Mouse (Mus musculus) layer of hippocampus, adult 11-12 months (tissue): Measurements from ENCODE around the gene Sema3g.

Source experiments
- DNase-seq: peaks from one replicate; pipeline ENCODE4 v3.0.0; 2022; ENCODE audit warnings: low spot score

Gene Sema3g

DNA sequence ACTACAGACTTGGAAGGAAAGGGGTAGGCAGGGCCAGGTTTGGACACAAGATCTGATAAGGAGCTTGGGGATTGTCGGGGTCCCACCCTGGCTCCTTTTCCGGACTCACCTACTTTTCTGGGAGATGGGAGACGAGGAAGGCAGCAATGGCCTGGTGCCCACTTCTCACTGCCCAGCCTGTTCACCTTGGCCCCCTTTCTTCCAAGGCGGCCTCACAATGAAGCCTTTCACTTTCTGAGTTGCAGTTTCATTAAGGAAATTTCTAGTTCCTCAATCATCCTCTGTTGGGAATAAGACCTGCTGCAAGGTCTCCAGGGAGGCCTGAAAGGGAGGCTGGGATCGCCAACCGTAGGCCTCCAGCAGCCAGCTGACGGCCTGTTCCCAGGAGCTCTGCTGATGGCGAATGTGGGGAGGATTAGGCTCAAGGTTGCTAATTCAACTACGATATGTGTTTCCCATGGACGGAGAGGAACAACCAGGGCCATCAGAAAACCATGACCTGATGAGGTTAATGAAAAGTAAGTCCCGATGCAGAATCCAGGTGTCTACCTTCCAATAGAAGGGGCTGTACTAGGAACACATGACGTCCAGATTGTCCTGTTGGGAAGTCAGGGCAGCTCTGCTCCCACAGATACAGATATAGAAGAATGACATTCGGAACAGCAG is 14.9 kb downstream of the Sema3g start:
- DNase-seq, result no peak

DNA sequence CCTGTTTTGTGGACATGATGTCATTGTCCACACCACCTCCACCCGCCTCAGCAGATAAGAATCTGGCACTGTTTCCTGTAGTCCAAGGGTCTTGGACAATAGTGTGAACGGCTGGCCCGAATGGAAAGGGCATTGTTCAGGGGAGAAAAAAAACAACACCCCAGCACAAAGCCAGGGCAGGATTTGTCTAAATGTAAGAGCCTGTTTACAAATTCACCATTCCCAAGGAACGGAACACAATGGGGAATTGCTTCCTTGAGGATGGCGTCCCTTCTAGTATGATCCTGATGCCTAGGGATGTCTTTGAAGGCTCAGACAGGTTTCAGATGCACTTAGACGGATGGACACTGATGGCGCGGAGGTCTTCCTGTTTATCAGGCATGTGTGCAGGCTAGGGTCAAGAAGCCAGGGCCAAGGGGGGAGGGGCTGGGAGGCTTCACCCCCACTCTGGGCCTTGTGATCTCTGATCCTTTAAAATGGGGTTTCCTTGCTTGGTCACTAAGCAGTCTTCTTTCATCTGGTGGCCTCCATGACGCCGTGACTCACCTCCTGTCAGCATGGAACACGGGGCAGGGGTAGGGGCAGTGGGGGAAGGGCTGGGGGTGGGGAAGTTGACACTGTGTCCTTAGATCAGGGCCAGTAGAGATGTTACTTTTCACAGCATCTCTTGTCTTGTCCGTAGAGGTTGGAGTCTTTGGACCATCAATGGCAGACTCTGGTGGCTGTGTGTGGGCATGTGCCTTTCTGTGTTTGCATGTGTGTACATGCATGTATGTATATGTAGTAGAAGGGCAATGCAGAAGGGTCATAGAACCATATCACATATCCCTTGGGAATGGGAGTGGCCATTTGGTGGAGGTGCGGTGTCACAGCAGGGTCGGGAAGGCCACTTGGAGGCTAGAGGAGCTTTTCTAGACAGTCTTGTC is 15.7 kb downstream of the Sema3g start:
- DNase-seq, result no peak

DNA sequence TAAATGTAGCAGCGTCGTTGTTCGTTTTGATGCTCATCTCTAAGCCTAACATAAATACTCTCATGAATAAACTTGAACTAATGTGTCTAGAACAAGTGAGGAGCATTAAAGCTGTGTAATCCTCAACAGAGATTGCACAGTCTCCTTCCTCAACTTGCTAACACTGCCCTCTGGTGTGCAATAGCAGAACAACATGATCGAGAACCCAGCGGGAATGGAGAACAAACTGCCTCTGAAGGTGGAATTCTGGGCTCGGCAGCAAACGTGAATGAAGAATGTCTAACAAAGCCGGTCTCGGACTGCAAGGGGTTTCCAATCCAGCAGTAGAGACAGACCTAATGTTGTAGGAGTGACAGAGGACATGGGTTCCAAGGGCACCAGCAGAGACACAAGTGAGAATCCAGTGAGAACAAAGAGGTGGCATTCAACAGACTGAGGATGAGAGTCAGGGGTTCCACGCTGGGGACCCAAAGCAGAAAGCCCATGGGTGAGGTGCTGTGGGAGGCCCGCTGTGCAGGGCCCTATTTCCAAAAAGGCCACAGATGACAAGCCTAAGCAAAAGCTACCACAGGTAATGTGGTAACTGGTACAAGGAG is 16.4 kb downstream of the Sema3g start:
- DNase-seq, result peak; percentile 84

DNA sequence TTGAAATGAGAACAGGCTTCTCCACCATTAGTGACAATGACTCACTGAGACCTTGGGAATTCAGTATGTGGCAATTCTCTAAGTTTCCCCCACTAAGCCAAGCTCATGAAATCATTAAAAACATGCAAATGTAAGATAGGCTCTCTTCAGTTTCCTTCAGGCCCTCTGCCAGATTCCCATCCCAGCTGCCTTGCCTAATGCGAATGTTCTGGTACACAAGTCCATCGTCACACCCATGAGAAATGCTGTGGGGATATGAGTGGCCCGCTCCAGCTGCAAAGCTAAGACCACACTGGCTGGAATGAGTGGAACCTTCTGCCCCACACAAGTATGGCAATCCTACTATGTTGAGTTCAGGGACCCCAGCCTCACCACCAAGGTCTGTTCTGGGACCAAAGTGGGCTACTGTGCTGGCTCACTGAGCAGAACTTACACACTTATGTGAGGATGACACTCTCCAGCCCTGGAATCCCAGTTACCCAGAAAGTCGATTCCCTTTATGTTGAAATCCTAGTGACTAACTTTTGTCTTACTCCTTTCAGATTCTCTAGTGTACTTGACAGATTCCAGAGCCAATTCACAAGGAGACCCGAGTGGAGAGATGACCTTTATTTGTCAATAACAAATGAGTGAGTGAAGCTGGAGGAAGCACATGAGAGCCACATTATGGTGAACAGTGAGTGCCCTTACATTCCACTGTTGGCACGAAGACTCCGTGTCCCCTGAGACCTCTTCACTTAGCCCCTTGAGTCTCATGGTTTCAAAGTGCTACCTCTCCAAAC is 19.6 kb downstream of the Sema3g start:
- DNase-seq, result no peak

DNA sequence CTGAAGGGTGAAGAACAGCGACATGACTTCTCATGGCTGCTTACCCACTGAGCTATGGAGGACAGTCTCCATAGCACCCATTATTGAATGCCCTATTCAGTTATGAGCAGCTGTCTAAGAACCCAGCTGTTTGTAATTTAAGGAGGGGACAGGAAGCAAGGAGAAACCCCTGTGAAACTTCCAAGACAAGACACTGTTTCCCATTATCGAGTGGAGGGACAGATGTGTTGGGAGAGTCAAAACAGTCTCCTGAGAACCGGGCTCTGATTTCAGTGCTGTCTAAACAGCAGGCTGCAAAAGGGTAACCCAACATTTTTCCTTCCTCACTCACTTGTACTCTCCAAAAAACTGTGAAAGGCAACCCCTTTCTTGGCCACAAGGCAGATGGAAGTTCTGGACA is 22.9 kb downstream of the Sema3g start:
- DNase-seq, result no peak

DNA sequence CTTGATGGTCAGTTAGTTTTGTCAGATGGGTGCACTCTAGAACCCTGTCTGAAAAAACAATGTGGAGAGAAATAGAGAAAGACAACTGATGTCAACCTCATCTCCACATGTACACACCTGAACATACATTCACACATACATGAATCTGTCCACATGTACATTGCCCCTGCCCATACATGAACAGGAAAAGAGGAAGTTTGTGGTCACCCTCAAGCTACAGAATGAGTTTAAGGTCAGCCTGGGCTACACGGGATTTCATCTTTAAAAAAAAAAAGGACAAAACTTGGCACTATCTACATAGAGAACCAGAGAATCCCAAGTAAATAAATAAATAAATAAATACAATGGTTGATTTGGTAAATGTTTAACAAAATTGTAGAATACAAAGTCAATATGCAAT is 27.1 kb downstream of the Sema3g start:
- DNase-seq, result no peak

DNA sequence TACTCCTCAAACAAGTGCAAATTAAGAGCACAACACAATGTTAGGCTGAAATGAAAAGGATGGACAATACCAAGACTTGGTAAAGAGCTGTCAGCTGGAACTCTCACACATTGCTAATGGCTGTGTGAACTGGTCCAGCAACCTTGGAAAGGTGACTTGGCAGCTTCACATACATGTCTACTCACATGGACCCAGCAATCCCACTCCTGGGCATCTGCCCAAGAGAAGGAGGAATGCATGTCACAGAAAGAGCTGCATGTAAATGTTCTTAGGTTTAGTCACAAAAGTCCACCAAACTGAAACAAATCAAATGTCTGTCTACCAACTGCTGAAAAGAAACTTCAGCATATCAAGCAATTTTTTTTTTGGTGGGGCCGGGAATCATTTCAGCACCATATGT is 28.3 kb downstream of the Sema3g start:
- DNase-seq, result no peak

DNA sequence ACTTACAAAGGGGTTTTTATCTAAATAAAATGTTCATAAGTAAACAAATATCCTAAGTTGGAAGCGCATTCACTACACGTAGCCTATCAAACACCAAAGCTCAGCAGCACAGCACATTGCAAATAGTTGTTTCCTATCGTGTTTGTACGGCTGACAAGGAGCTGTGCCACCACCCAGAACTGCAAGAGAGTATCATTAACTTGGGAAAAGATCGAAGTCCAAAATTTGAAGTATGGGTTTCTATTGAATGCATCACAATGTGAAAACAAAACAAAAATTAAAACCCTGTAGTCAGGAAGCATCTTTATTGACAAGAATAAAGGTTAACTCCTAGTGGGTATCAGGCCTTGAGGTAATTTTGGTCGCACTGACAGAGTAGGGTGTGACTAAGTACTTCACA is 30.7 kb downstream of the Sema3g start:
- DNase-seq, result no peak

DNA sequence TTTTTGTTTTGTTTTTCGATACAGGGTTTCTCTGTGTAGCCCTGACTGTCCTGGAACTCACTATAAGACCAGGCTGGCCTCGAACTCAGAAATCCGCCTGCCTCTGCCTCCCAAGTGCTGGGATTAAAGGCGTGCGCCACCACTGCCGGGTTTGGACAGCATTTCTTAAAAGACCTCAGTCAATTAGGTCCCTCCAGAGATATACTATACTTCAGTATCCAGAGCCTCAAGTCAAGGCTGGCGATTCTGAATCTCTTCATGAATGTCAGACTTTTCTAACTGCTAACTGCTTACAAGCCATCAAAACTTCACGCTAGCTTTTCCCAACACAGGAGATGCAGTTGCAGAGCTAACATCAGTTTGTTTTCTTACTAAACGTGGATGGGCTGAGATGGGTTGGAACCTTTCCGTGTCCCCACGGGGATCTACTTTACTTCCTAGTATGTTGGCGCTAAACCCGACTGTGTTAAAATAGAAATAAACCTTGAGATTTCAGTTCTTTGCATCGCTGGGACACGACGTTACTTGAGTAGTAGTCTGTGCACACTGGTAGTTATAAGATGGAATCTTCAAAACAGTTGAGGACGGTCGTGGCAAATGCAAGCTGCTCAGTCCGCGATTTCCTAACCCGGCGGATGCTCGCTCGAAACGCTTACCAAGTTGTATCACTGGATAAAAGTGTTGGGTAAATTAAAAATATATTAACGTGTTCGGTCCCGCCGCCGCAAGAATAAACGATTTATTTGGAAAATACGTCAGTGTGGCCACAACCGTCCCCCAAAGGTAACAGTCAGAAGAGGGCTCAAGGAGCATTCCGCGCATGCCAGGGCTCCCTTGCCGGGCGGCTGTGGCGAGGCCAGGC is 32.8 kb downstream of the Sema3g start:
- DNase-seq, result no peak

DNA sequence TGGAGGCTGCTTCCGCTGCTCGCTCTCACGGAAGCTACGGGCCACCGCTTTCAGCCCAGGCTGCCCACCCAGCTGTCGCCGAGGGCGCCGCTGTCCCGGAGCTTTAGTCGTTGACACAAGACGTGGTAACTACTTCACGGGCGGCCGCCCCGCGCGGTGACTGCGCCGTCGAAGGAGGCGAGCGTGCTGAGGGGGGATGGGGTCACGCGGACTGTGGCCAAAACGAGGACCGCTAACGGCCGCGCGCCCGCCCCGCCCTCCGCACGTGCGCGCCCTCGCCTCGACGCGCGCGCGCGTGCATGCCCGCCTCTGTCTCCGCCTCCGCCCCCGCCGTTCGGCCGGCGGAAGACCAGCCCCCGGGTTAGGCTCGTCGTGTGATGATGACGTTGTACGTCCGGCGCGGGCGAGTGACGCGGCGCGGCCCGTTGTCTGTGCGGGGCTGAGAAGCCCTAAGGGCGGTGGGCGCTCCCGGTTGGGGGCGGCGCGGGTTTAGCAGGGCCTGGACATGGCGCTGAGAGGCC is 33.5 kb downstream of the Sema3g start, which contains the start of the genes Phf7 and Bap1:
Gene Phf7, minus strand, starts transcription at position 234 of the 521 bp plus-strand sequence.
Gene Bap1, plus strand, starts transcription at position 367 of the 521 bp plus-strand sequence.
- DNase-seq, result peak; percentile 95

DNA sequence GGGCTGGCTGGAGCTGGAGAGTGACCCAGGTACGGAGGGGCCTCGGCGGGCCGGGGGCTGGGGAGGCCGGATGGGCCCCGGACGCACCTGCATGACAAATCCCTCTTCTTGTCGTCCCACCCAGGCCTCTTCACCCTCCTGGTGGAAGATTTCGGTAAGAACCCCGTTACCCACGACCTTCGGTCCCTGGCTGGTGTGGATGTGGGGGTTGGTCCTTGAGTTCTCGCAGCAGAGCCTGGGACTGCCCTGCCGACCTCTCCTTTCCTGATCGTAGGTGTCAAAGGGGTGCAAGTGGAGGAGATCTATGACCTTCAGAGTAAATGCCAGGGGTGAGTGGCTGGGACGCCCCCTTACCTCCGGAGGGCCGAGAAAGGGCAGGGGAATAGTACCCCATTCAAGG is 34.0 kb downstream of the Sema3g start:
- no peak for DNase-seq

DNA sequence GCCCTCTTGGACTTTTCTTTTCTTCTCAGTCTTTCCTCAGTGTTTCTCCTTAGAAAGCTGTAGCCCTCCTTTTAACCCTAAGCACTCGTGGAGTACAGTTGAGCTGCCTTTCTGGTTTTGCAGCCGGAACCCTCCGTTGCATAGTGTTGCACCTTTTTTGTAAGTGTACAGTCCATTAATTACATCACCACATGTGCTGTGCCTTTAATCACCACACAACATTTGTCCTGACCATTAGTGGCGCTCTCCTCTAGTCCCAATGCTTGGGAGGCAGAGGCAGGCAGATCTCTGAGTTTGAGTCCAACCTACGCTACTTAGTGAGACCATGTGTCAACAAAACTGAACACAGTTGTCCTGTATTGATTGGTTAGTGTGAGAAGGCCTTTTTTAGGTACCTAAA is 34.4 kb downstream of the Sema3g start:
- DNase-seq, result no peak

DNA sequence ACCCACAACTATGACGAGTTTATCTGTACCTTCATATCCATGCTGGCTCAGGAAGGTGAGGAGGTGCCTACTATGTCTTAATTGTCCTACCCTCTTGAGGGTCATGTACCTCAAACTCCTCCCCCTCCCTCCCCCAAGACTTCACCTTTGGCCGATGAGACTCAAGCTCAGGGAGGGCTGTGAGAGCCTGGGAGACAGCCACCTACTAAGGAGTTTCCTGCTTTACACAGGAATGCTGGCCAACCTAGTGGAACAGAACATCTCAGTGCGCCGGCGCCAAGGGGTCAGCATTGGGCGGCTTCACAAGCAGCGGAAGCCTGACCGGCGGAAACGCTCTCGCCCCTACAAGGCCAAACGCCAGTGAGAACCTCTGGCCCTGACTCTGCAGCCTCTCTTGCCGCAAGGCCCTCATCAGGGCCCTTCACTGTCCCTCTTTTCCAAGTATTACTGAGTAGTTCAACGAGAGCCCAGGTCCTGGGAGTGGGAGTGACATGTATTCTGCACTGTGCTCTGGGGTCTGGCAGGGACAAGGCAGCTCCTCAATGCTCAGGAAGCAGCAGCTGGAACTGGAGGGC is 40.9 kb downstream of the Sema3g start:
- no peak for DNase-seq

DNA sequence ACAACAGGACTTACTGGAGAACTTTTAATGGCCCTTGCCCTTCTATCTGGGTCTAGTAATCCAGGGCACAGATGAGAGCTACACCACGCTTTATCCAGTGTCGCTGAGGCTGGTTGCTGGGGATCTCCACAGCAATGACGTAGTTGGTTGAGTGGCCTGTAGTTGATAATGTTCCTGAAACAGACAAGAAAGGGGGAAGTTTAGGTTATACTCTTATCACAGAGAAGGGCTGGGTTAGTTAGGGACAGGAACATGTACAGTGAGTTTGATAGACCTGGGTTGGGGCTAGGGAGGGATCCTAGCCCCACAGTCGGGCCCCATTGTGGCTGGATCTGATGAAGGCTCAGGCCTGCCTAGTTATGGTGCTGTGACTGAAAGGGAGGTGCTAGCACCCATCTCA is 42.7 kb downstream of the Sema3g start:
- DNase-seq, result no peak

DNA sequence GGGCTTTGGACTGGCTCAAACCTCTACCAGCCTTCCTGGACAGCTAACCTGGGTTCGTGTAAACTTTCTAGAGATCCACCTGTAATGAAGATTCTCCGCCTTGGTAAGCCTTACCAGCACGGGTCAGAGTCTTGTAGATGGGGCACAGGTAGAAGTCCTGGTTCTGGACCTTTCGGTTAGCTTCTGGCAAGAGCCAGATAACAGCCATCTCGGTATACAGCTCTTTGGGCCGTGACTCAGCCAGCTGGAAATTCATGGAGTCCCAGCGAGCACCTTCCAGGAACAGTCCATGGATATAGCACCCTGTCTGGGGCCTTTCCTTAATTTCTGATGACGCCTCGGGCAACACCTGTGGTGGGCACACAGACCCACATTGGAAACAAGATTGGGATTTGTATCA is 43.3 kb downstream of the Sema3g start:
- DNase-seq, result no peak

DNA sequence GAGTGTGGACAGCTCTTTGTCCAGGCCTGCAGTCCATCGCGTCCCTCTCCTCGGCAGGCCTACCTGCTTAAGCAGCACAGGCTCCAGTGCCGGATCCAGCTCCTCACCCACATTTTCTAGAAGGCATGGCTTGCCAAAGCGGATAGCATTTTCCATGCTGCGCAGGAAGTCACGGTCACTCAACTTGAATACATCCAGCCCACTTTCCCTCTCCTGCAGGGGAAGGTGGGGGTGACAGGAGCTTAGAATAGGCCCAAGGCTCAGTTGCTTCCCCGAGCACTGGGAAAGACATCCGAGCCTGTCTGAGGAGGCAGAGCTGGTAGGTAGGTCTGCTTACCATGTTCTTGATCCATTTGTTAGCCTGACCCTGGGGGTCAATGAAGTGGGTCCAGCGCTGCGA is 50.0 kb downstream of the Sema3g start:
- DNase-seq, result no peak

DNA sequence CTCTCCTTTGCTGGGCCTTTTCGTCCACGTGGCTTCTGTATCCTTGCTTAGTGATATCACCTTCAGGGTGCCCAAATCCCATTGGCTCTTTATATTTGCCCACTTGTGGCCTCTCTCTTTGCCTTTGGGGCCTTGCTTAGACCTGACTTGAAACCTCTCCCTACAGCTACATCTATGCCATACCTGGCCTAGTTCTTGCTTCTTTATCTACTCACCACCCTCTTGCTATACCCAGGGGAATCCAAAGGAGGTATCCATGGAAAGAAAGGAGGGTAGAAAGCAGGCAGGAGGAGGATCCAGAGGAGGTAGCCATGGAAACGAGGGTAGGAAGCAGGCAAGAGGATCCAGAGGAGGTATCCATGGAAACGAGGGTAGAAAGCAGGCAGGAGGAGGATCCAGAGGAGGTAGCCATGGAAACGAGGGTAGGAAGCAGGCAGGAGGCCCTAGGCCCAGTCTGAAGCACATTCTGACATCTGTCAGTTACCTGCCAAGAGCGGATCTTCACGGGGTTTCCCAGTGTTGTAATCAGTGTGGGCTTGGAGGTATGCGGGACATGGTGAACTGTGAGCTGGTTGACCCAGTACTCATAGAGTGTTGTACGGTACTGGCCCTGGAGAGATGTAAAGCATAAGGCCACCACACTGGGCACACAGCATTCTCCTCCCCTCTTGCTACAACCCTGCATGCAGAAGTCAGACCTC is 50.8 kb downstream of the Sema3g start:
- peak; percentile 63 for DNase-seq

DNA sequence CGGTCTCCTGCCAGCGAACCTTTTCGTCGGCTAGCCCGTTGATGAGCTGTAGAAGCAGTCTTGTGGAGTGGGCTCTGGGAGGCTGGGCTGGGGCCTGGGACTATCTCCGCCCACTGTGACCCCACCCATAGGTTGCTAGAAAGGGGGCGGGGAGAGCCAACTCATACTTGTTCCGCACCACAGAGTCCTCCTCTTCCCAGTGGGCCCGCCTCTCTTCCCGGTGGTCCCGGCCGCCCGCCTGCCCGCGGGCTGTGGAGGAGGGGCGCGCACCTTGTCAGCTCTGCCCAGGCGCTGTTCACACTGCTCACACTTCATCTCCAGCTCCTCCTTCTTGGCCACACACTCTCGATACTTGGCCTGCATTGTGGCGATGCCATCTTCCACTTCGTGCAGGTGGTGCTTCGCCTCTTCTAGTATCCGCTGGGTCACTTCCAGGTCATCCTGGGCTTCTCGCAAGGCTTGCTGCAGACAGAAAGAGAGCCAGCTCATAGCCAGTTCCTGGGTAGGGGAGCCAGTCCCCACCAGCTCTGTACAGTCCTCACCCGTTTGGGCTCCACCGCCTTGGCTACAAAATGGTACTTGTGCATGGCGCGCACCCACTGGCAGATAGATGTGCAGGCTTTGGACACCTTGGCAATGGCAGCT is 51.9 kb downstream of the Sema3g start:
- DNase-seq, result peak; percentile 41

DNA sequence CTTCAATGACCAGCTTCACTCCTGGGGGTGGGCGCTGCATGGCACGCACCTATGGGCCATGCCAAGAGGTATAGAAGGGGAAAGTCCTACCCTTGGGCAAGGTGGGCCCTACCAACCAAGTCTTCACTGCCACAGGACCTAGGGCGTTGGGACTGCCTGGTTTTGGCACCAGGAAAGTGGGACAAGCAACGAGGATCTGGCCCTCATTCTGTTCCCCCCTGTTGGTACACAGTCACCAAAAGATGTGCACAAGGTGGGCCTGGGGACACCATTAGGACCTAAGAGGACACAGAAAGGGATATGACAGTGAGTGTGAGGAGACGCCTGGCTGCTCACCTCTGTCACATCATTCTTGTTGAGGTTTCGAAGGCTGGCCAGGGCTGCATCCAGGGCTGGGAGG is 53.5 kb downstream of the Sema3g start:
- DNase-seq, result no peak
